Mouse (Mus musculus): Measurements from ENCODE around the gene Rsc1a1. TPM values are rescaled to one million over a fixed set of nuclear protein-coding genes. Genes with fewer than 3 reads are reported as not detected.

Gene Rsc1a1
- polyA plus RNA-seq, 1 experiment = 3.0 TPM

- Histone ChIP-seq H3K4me1 (ENCODE audit: control insufficient read depth, insufficient read depth, insufficient read length, low read length) (no peaks in the 10 kb centered on the region), H3K4me3 (ENCODE audit: insufficient read depth, low read depth, low read length) (no peak overlapping the region), H3K27ac (replicated peaks; ENCODE audit: low read depth, low read length) (no peak overlapping the region)
These were observed 8.9 kb downstream of the Rsc1a1 start for GRCm38 (mm10) chr4:141676462-141676979.

GRCm38 (mm10) chr4:141672325-141672724 is 13.1 kb downstream of the Rsc1a1 start:
- Histone ChIP-seq H3K4me3 (ENCODE audit: insufficient read depth, low read depth, low read length) (no peak overlapping the region), H3K27ac (replicated peaks; ENCODE audit: low read depth, low read length) (no peak overlapping the region), H3K4me1 (ENCODE audit: control insufficient read depth, insufficient read depth, insufficient read length, low read length) (no peaks in the 10 kb centered on the region)

GRCm38 (mm10) chr4:141671389-141671788 is 14.0 kb downstream of the Rsc1a1 start:
- Histone ChIP-seq H3K4me3 (ENCODE audit: insufficient read depth, low read depth, low read length) (no peak overlapping the region), H3K4me1 (ENCODE audit: control insufficient read depth, insufficient read depth, insufficient read length, low read length) (peaks cover 3% of the 10 kb centered on the region; the same call in 1 of the 2 replicates), H3K27ac (replicated peaks; ENCODE audit: low read depth, low read length) (no peak overlapping the region)

GRCm38 (mm10) chr4:141669898-141670712 is 15.3 kb downstream of the Rsc1a1 start:
- Histone ChIP-seq H3K27ac (replicated peaks; ENCODE audit: low read depth, low read length) (peak overlapping the region; percentile 75), H3K4me1 (ENCODE audit: control insufficient read depth, insufficient read depth, insufficient read length, low read length) (peaks cover 3% of the 10 kb centered on the region; the same call in 1 of the 2 replicates), H3K4me3 (ENCODE audit: insufficient read depth, low read depth, low read length) (no peak overlapping the region)

- peaks cover 13% of the 10 kb centered on the region for H3K4me1 ChIP-seq (ENCODE audit: control insufficient read depth, insufficient read depth, insufficient read length, low read length)
- peak within 1 kb of the TSS; percentile 54 for H3K27ac ChIP-seq (replicated peaks; ENCODE audit: low read depth, low read length)
- H3K4me3 ChIP-seq (ENCODE audit: insufficient read depth, low read depth, low read length) = peak within 1 kb of the TSS; percentile 72
These were observed 20.6 kb downstream of the Rsc1a1 start, which contains the start of gene Plekhm2 for GRCm38 (mm10) chr4:141664799-141665198. Gene Plekhm2, minus strand, starts transcription at chr4:141664899.

- H3K4me1 ChIP-seq (ENCODE audit: control insufficient read depth, insufficient read depth, insufficient read length, low read length) = peaks cover 13% of the 10 kb centered on the region
- peak overlapping the region; percentile 72 for H3K4me3 ChIP-seq (ENCODE audit: insufficient read depth, low read depth, low read length)
- peak overlapping the region; percentile 54 for H3K27ac ChIP-seq (replicated peaks; ENCODE audit: low read depth, low read length)
These were observed 21.2 kb downstream of the Rsc1a1 start for GRCm38 (mm10) chr4:141664011-141664745.

- Histone ChIP-seq H3K27ac (replicated peaks; ENCODE audit: low read depth, low read length) (peak overlapping the region; percentile 40; the same call in 1 of the 2 replicates), H3K4me3 (ENCODE audit: insufficient read depth, low read depth, low read length) (peak overlapping the region; percentile 72), H3K4me1 (ENCODE audit: control insufficient read depth, insufficient read depth, insufficient read length, low read length) (peaks cover 13% of the 10 kb centered on the region)
These were observed 22.1 kb downstream of the Rsc1a1 start for GRCm38 (mm10) chr4:141663122-141663931.

GRCm38 (mm10) chr4:141660884-141661283 is 24.5 kb downstream of the Rsc1a1 start:
- Histone ChIP-seq H3K4me1 (ENCODE audit: control insufficient read depth, insufficient read depth, insufficient read length, low read length) (peaks cover 10% of the 10 kb centered on the region), H3K4me3 (ENCODE audit: insufficient read depth, low read depth, low read length) (no peak overlapping the region), H3K27ac (replicated peaks; ENCODE audit: low read depth, low read length) (no peak overlapping the region)

GRCm38 (mm10) chr4:141659739-141660138 is 25.7 kb downstream of the Rsc1a1 start:
- H3K4me3 ChIP-seq (ENCODE audit: insufficient read depth, low read depth, low read length) = no peak overlapping the region
- no peak overlapping the region for H3K27ac ChIP-seq (replicated peaks; ENCODE audit: low read depth, low read length)
- peaks cover 9% of the 10 kb centered on the region for H3K4me1 ChIP-seq (ENCODE audit: control insufficient read depth, insufficient read depth, insufficient read length, low read length)

- Histone ChIP-seq H3K4me3 (ENCODE audit: insufficient read depth, low read depth, low read length) (no peak overlapping the region), H3K27ac (replicated peaks; ENCODE audit: low read depth, low read length) (no peak overlapping the region), H3K4me1 (ENCODE audit: control insufficient read depth, insufficient read depth, insufficient read length, low read length) (peaks cover 5% of the 10 kb centered on the region; the same call in 1 of the 2 replicates)
These were observed 26.4 kb downstream of the Rsc1a1 start for GRCm38 (mm10) chr4:141658846-141659484.

- Histone ChIP-seq H3K4me3 (ENCODE audit: insufficient read depth, low read depth, low read length) (no peak overlapping the region), H3K27ac (replicated peaks; ENCODE audit: low read depth, low read length) (no peak overlapping the region), H3K4me1 (ENCODE audit: control insufficient read depth, insufficient read depth, insufficient read length, low read length) (peaks cover 5% of the 10 kb centered on the region)
These were observed 28.5 kb downstream of the Rsc1a1 start for GRCm38 (mm10) chr4:141656932-141657331.

- Histone ChIP-seq H3K4me3 (ENCODE audit: insufficient read depth, low read depth, low read length) (no peak overlapping the region), H3K27ac (replicated peaks; ENCODE audit: low read depth, low read length) (no peak overlapping the region; the same call in 1 of the 2 replicates), H3K4me1 (ENCODE audit: control insufficient read depth, insufficient read depth, insufficient read length, low read length) (peaks cover 5% of the 10 kb centered on the region)
These were observed 29.3 kb downstream of the Rsc1a1 start for GRCm38 (mm10) chr4:141655908-141656608.

GRCm38 (mm10) chr4:141654509-141654908 is 30.9 kb downstream of the Rsc1a1 start:
- Histone ChIP-seq H3K27ac (replicated peaks; ENCODE audit: low read depth, low read length) (no peak overlapping the region), H3K4me3 (ENCODE audit: insufficient read depth, low read depth, low read length) (no peak overlapping the region)

GRCm38 (mm10) chr4:141653813-141654212 is 31.6 kb downstream of the Rsc1a1 start:
- Histone ChIP-seq H3K27ac (replicated peaks; ENCODE audit: low read depth, low read length) (0 out of 2 replicates have a peak overlapping the region, but pooled peaks have one; percentile 41), H3K4me1 (ENCODE audit: control insufficient read depth, insufficient read depth, insufficient read length, low read length) (peaks cover 7% of the 10 kb centered on the region)

More at GRCm38 (mm10) chr4:141654509-141654908, 30.9 kb downstream of the Rsc1a1 start:
- peaks cover 5% of the 10 kb centered on the region for H3K4me1 ChIP-seq (ENCODE audit: control insufficient read depth, insufficient read depth, insufficient read length, low read length)

More at GRCm38 (mm10) chr4:141653813-141654212, 31.6 kb downstream of the Rsc1a1 start:
- no peak overlapping the region for H3K4me3 ChIP-seq (ENCODE audit: insufficient read depth, low read depth, low read length)

Data from brown adipose tissue, adult 24 weeks (tissue).